Mouse (Mus musculus) heart, embryonic 16.5 days (tissue): ENCODE results near the gene Nbeal1. TPM values are rescaled to one million over a fixed set of nuclear protein-coding genes. Genes with fewer than 3 reads are reported as not detected.
"Not testable (repeated sequence)": the region's sequence is repeated elsewhere in the genome, so short reads cannot be mapped to it uniquely, and the experiment has no call there.

ENCODE experiments used
- ATAC-seq: fragments of 200-750 bp; cut with Nextera tagmentation; replicated peaks from 2 replicates; pipeline ENCODE4 v1.8.0; 2017; ENCODE audit warnings: moderate number of reproducible peaks; ENCODE audit not compliant: insufficient read depth, low FRiP score; ENCODE audit errors: extremely low read depth
- H3K27ac ChIP-seq: fragments of 300-500 bp; sonication (generic); 2 replicates; pipeline ENCODE4 v1.5.1; 2014; ENCODE audit warnings: mild to moderate bottlenecking, low read length, control low read depth, moderate library complexity
- H3K27me3 ChIP-seq: fragments of 300-500 bp; sonication (generic); 2 replicates; pipeline ENCODE4 v1.6.1; 2014; ENCODE audit warnings: low read length, mixed read lengths; ENCODE audit not compliant: control insufficient read depth, insufficient read depth
- H3K36me3 ChIP-seq: fragments of 300-500 bp; sonication (generic); 2 replicates; pipeline ENCODE4 v1.6.1; 2014; ENCODE audit not compliant: control insufficient read depth, insufficient read depth
- H3K4me1 ChIP-seq: fragments of 300-500 bp; sonication (generic); 2 replicates; pipeline ENCODE4 v1.6.1; 2014; ENCODE audit warnings: low read length, mixed read lengths; ENCODE audit not compliant: control insufficient read depth, insufficient read depth
- H3K4me2 ChIP-seq: fragments of 300-500 bp; sonication (generic); 2 replicates; pipeline ENCODE4 v1.6.1; 2014; ENCODE audit warnings: low read depth, mild to moderate bottlenecking, control low read depth, low read length
- H3K4me3 ChIP-seq: fragments of 300-500 bp; sonication (generic); 2 replicates; pipeline ENCODE4 v1.5.1; 2014; ENCODE audit warnings: mild to moderate bottlenecking, control low read depth, low read length
- H3K9ac ChIP-seq: fragments of 300-500 bp; sonication (generic); 2 replicates; pipeline ENCODE4 v1.6.1; 2014; ENCODE audit warnings: low read length, control low read depth
- H3K9me3 ChIP-seq: fragments of 300-500 bp; sonication (generic); replicated peaks from 2 replicates; pipeline ENCODE4 v1.6.1; 2016; ENCODE audit warnings: low read length; ENCODE audit not compliant: control insufficient read depth
- WGBS: fragments of 180-500 bp; shearing (Covaris S2); extraction: QIAGEN DNeasy Blood & Tissue Kit; methylation state at CpG from one replicate; pipeline ENCODE4 v1.1.7; 2014; 5-methylcytosine and 5-hydroxymethylcytosine counted together
- polyA plus RNA-seq: library from polyadenylated mRNA; unstranded; fragments of >200 nt; fragmentation: Nextera tagmentation; extraction: Ambion mirVana; gene quantifications from 2 replicates; pipeline ENCODE4 v1.2.1, GENCODE M21; 2015

Gene Nbeal1
- polyA plus RNA-seq, 1 experiment from 2014 or later: 6.4 TPM

GRCm38 (mm10) chr1:60177814-60178213, 2.6 kb upstream of the Nbeal1 start:
- not testable (repeated sequence) for H3K9me3 ChIP-seq, H3K9ac ChIP-seq, H3K27me3 ChIP-seq, H3K27ac ChIP-seq, H3K4me1 ChIP-seq, H3K4me2 ChIP-seq, H3K36me3 ChIP-seq, ATAC-seq, H3K4me3 ChIP-seq
- 74% methylated on average over 1 of the region's 1 CpGs for WGBS

GRCm38 (mm10) chr1:60179376-60179775, 1.0 kb upstream of the Nbeal1 start:
- no peak for ATAC-seq
- WGBS: 29% methylated on average over 4 of the region's 4 CpGs

GRCm38 (mm10) chr1:60180784-60181221, 404 bp downstream of the Nbeal1 start:
- no peaks in the 10 kb centered on the region for H3K36me3 ChIP-seq
- peak overlapping the region; percentile 97 for H3K27ac ChIP-seq
- H3K4me1 ChIP-seq: peaks cover 10% of the 10 kb centered on the region
- WGBS: 0% methylated on average over 30 of the region's 30 CpGs
- ATAC-seq: peak; percentile 81
- peak overlapping the region; percentile 92 for H3K4me3 ChIP-seq
- peak overlapping the region; percentile 72 for H3K4me2 ChIP-seq
- no peaks in the 10 kb centered on the region for H3K9me3 ChIP-seq
- H3K9ac ChIP-seq: peak overlapping the region; percentile 90
- no peaks in the 10 kb centered on the region for H3K27me3 ChIP-seq

More at GRCm38 (mm10) chr1:60179376-60179775, 1.0 kb upstream of the Nbeal1 start:
- no peaks in the 10 kb centered on the region for H3K27me3 ChIP-seq
- no peaks in the 10 kb centered on the region for H3K9me3 ChIP-seq
- H3K4me3 ChIP-seq: peak overlapping the region; percentile 92
- H3K36me3 ChIP-seq: no peaks in the 10 kb centered on the region
- peaks cover 10% of the 10 kb centered on the region for H3K4me1 ChIP-seq
- peak overlapping the region; percentile 74 for H3K4me2 ChIP-seq
- no peak overlapping the region for H3K27ac ChIP-seq
- H3K9ac ChIP-seq: peak overlapping the region; percentile 81

GRCm38 (mm10) chr1:60188454-60188853, 8.1 kb downstream of the Nbeal1 start:
- Histone ChIP-seq H3K4me3 (no peak overlapping the region), H3K9me3 (no peaks in the 10 kb centered on the region), H3K27ac (no peak overlapping the region), H3K4me1 (no peaks in the 10 kb centered on the region), H3K36me3 (no peaks in the 10 kb centered on the region), H3K4me2 (no peak overlapping the region), H3K9ac (no peak overlapping the region), H3K27me3 (no peaks in the 10 kb centered on the region)
- ATAC-seq: no peak

GRCm38 (mm10) chr1:60196813-60197212, 16.4 kb downstream of the Nbeal1 start:
- Histone ChIP-seq H3K4me2 (no peak overlapping the region), H3K27ac (no peak overlapping the region), H3K9ac (no peak overlapping the region), H3K4me1 (no peaks in the 10 kb centered on the region), H3K4me3 (no peak overlapping the region), H3K27me3 (no peaks in the 10 kb centered on the region), H3K36me3 (peaks cover 18% of the 10 kb centered on the region), H3K9me3 (no peaks in the 10 kb centered on the region)
- 76% methylated on average over 3 of the region's 3 CpGs for WGBS
- ATAC-seq: no peak

- H3K4me1 ChIP-seq: no peaks in the 10 kb centered on the region
- H3K27me3 ChIP-seq: no peaks in the 10 kb centered on the region
- no peak overlapping the region for H3K4me2 ChIP-seq
- no peak overlapping the region for H3K4me3 ChIP-seq
- 67% methylated on average over 4 of the region's 4 CpGs for WGBS
- peaks cover 36% of the 10 kb centered on the region for H3K36me3 ChIP-seq
- ATAC-seq: no peak
- H3K9me3 ChIP-seq: no peaks in the 10 kb centered on the region; the same call in 1 of the 2 replicates
- no peak overlapping the region for H3K9ac ChIP-seq
- no peak overlapping the region for H3K27ac ChIP-seq
These were observed 18.6 kb downstream of the Nbeal1 start for GRCm38 (mm10) chr1:60199006-60199405.

GRCm38 (mm10) chr1:60236261-60236660, 55.9 kb downstream of the Nbeal1 start:
- no peak overlapping the region for H3K9ac ChIP-seq
- H3K27ac ChIP-seq: no peak overlapping the region
- peaks cover 26% of the 10 kb centered on the region for H3K36me3 ChIP-seq
- H3K4me1 ChIP-seq: no peaks in the 10 kb centered on the region
- H3K9me3 ChIP-seq: no peaks in the 10 kb centered on the region
- ATAC-seq: no peak
- H3K4me3 ChIP-seq: no peak overlapping the region
- 92% methylated on average over 4 of the region's 4 CpGs for WGBS
- H3K4me2 ChIP-seq: no peak overlapping the region
- H3K27me3 ChIP-seq: no peaks in the 10 kb centered on the region

- H3K4me2 ChIP-seq: no peak overlapping the region
- H3K4me3 ChIP-seq: no peak overlapping the region
- H3K9ac ChIP-seq: no peak overlapping the region
- no peaks in the 10 kb centered on the region for H3K4me1 ChIP-seq
- no peaks in the 10 kb centered on the region for H3K27me3 ChIP-seq
- no peak overlapping the region for H3K27ac ChIP-seq
- H3K9me3 ChIP-seq: no peaks in the 10 kb centered on the region
- no peak for ATAC-seq
- peaks cover 26% of the 10 kb centered on the region for H3K36me3 ChIP-seq
These were observed 60.0 kb downstream of the Nbeal1 start for GRCm38 (mm10) chr1:60240430-60240829.

- Histone ChIP-seq H3K36me3 (peaks cover 25% of the 10 kb centered on the region), H3K4me3 (no peak overlapping the region), H3K9me3 (no peaks in the 10 kb centered on the region), H3K27me3 (no peaks in the 10 kb centered on the region), H3K27ac (no peak overlapping the region), H3K9ac (no peak overlapping the region), H3K4me1 (no peaks in the 10 kb centered on the region), H3K4me2 (no peak overlapping the region)
- WGBS: 96% methylated on average over 3 of the region's 3 CpGs
- no peak for ATAC-seq
These were observed 87.7 kb downstream of the Nbeal1 start for GRCm38 (mm10) chr1:60268113-60268512.

- peaks cover 18% of the 10 kb centered on the region for H3K36me3 ChIP-seq
- no peaks in the 10 kb centered on the region for H3K9me3 ChIP-seq
- no peak overlapping the region for H3K27ac ChIP-seq
- no peaks in the 10 kb centered on the region for H3K27me3 ChIP-seq
- no peak overlapping the region for H3K9ac ChIP-seq
- no peak overlapping the region for H3K4me2 ChIP-seq
- H3K4me3 ChIP-seq: no peak overlapping the region
- no peak for ATAC-seq
- no peaks in the 10 kb centered on the region for H3K4me1 ChIP-seq
These were observed 88.9 kb downstream of the Nbeal1 start for GRCm38 (mm10) chr1:60269314-60269713.
